Mouse (Mus musculus): ENCODE data around the gene Gpa33. TPM values are rescaled to one million over a fixed set of nuclear protein-coding genes. Genes with fewer than 3 reads are reported as not detected.

The Gpa33 gene
- polyA plus RNA-seq, 2 experiments = 0.01 TPM; not detected in 1

- H3K9me3 ChIP-seq (ENCODE audit: control insufficient read depth, low read length) = no peaks in the 10 kb centered on the region
- peaks cover 0 to 15% of the 10 kb centered on the region in 2 experiments; a peak in 2 of 4 replicates for H3K4me1 ChIP-seq (replicated peaks; ENCODE audit: control insufficient read depth in 2 of 2, insufficient read depth in 2 of 2, low read length in 1 of 2)
- H3K27ac ChIP-seq = no peak overlapping the region
- H3K4me2 ChIP-seq (ENCODE audit: low read depth) = no peak overlapping the region
- TF ChIP-seq CTCF (IDR thresholded peaks at IDR 0.05; ENCODE audit: low read depth) (no peak), EP300 (IDR thresholded peaks at IDR 0.05; ENCODE audit: low read depth) (no peak)
- WGBS (ENCODE audit: insufficient replicate concordance) = 62% methylated on average over 5 of the region's 5 CpGs
- ATAC-seq (ENCODE audit: insufficient read depth) (no peak), DNase-seq (ENCODE audit: low read depth in 3 of 3, low spot score in 3 of 3) (no peak)
- no peaks in the 10 kb centered on the region for H3K36me3 ChIP-seq (replicated peaks; ENCODE audit: control insufficient read depth, insufficient read depth, low read depth)
- no peaks in the 10 kb centered on the region for H3K27me3 ChIP-seq (ENCODE audit: control insufficient read depth, insufficient read depth, low read length)
- H3K4me3 ChIP-seq (ENCODE audit: insufficient read depth in 1 of 2, low read depth in 2 of 2, low read length in 2 of 2) = no peak overlapping the region
- H3K9ac ChIP-seq (replicated peaks) = no peak overlapping the region
Observed at GRCm38 (mm10) chr1:166128551-166128950, 1.5 kb upstream of the Gpa33 start.

GRCm38 (mm10) chr1:166132367-166132766, 2.3 kb downstream of the Gpa33 start:
- TF ChIP-seq CTCF (IDR thresholded peaks at IDR 0.05; ENCODE audit: low read depth) (no peak), EP300 (IDR thresholded peaks at IDR 0.05; ENCODE audit: low read depth) (no peak)
- H3K4me3 ChIP-seq (ENCODE audit: insufficient read depth in 1 of 2, low read depth in 2 of 2, low read length in 2 of 2) = no peak overlapping the region
- H3K4me2 ChIP-seq (ENCODE audit: low read depth) = no peak overlapping the region
- H3K27ac ChIP-seq = no peak overlapping the region
- DNase-seq (ENCODE audit: low read depth in 3 of 3, low spot score in 3 of 3) = no peak
- no peaks in the 10 kb centered on the region for H3K36me3 ChIP-seq (replicated peaks; ENCODE audit: control insufficient read depth, insufficient read depth, low read depth)
- H3K4me1 ChIP-seq (replicated peaks; ENCODE audit: control insufficient read depth in 2 of 2, insufficient read depth in 2 of 2, low read length in 1 of 2) = peaks cover 0 to 10% of the 10 kb centered on the region in 2 experiments; a peak in 2 of 4 replicates
- H3K9me3 ChIP-seq (ENCODE audit: control insufficient read depth, low read length) = no peaks in the 10 kb centered on the region
- no peaks in the 10 kb centered on the region for H3K27me3 ChIP-seq (ENCODE audit: control insufficient read depth, insufficient read depth, low read length)
- ATAC-seq (ENCODE audit: insufficient read depth) = no peak
- WGBS (ENCODE audit: insufficient replicate concordance) = 17% methylated on average over 4 of the region's 4 CpGs
- no peak overlapping the region for H3K9ac ChIP-seq (replicated peaks)

- Histone ChIP-seq H3K27me3 (ENCODE audit: control insufficient read depth, insufficient read depth, low read length) (no peaks in the 10 kb centered on the region), H3K9me3 (ENCODE audit: control insufficient read depth, low read length) (no peaks in the 10 kb centered on the region), H3K36me3 (replicated peaks; ENCODE audit: control insufficient read depth, insufficient read depth, low read depth) (no peaks in the 10 kb centered on the region), H3K9ac (replicated peaks) (no peak overlapping the region), H3K27ac (no peak overlapping the region), H3K4me1 (replicated peaks; ENCODE audit: control insufficient read depth in 2 of 2, insufficient read depth in 2 of 2, low read length in 1 of 2) (peaks cover 0 to 11% of the 10 kb centered on the region in 2 experiments; a peak in 2 of 4 replicates), H3K4me2 (ENCODE audit: low read depth) (no peak overlapping the region), H3K4me3 (ENCODE audit: insufficient read depth in 1 of 2, low read depth in 2 of 2, low read length in 2 of 2) (no peak overlapping the region)
- DNase-seq (ENCODE audit: low read depth in 3 of 3, low spot score in 3 of 3) = no peak
- WGBS (ENCODE audit: insufficient replicate concordance) = 30% methylated on average over 5 of the region's 5 CpGs
- ATAC-seq (ENCODE audit: insufficient read depth) = no peak
- TF ChIP-seq CTCF (IDR thresholded peaks at IDR 0.05; ENCODE audit: low read depth) = no peak
Observed at GRCm38 (mm10) chr1:166135091-166135740, 5.2 kb downstream of the Gpa33 start.

- Histone ChIP-seq H3K4me1 (replicated peaks; ENCODE audit: control insufficient read depth in 2 of 2, insufficient read depth in 2 of 2, low read length in 1 of 2) (peaks cover 0 to 11% of the 10 kb centered on the region in 2 experiments; a peak in 2 of 4 replicates), H3K9ac (replicated peaks) (no peak overlapping the region), H3K27me3 (ENCODE audit: control insufficient read depth, insufficient read depth, low read length) (no peaks in the 10 kb centered on the region; the same call in 1 of the 2 replicates), H3K4me2 (ENCODE audit: low read depth) (no peak overlapping the region), H3K4me3 (ENCODE audit: insufficient read depth in 1 of 2, low read depth in 2 of 2, low read length in 2 of 2) (no peak overlapping the region), H3K27ac (no peak overlapping the region), H3K36me3 (replicated peaks; ENCODE audit: control insufficient read depth, insufficient read depth, low read depth) (no peaks in the 10 kb centered on the region), H3K9me3 (ENCODE audit: control insufficient read depth, low read length) (no peaks in the 10 kb centered on the region)
- DNase-seq (ENCODE audit: low read depth in 3 of 3, low spot score in 3 of 3) (no peak), ATAC-seq (ENCODE audit: insufficient read depth) (0 out of 2 replicates have a peak, but pooled peaks have one; percentile 6)
- 47% methylated on average over 7 of the region's 7 CpGs for WGBS (ENCODE audit: insufficient replicate concordance)
- TF ChIP-seq EP300 (IDR thresholded peaks at IDR 0.05; ENCODE audit: low read depth) = no peak
- no peak for TF ChIP-seq CTCF (IDR thresholded peaks at IDR 0.05; ENCODE audit: low read depth)
Observed at GRCm38 (mm10) chr1:166137244-166137938, 7.4 kb downstream of the Gpa33 start.

- Histone ChIP-seq H3K4me2 (ENCODE audit: low read depth) (no peak overlapping the region), H3K9me3 (ENCODE audit: control insufficient read depth, low read length) (no peaks in the 10 kb centered on the region), H3K9ac (replicated peaks) (no peak overlapping the region), H3K27me3 (ENCODE audit: control insufficient read depth, insufficient read depth, low read length) (no peaks in the 10 kb centered on the region; the same call in 1 of the 2 replicates), H3K36me3 (replicated peaks; ENCODE audit: control insufficient read depth, insufficient read depth, low read depth) (no peaks in the 10 kb centered on the region), H3K27ac (no peak overlapping the region), H3K4me3 (ENCODE audit: insufficient read depth in 1 of 2, low read depth in 2 of 2, low read length in 2 of 2) (no peak overlapping the region), H3K4me1 (replicated peaks; ENCODE audit: control insufficient read depth in 2 of 2, insufficient read depth in 2 of 2, low read length in 1 of 2) (peaks cover 0 to 11% of the 10 kb centered on the region in 2 experiments; a peak in 2 of 4 replicates)
- WGBS (ENCODE audit: insufficient replicate concordance) = 27% methylated on average over 13 of the region's 13 CpGs
- DNase-seq (ENCODE audit: low read depth in 3 of 3, low spot score in 3 of 3) = no peak
- no peak for TF ChIP-seq EP300 (IDR thresholded peaks at IDR 0.05; ENCODE audit: low read depth)
- ATAC-seq (ENCODE audit: insufficient read depth) = no peak
Observed at GRCm38 (mm10) chr1:166138136-166138535, 8.1 kb downstream of the Gpa33 start.

All from liver, embryonic 14.5 days (tissue).